Mouse (Mus musculus) yolk sac, embryonic 10.5 days (tissue): ENCODE data around the gene Fgfr2.
"Not testable (repeated sequence)": the region's sequence is repeated elsewhere in the genome, so short reads cannot be mapped to it uniquely, and the experiment has no call there.

ENCODE experiments used
- DNase-seq: peaks from one replicate; pipeline ENCODE4 v3.0.0-alpha.2; 2017; ENCODE audit warnings: low spot score

The Fgfr2 gene

GRCm38 (mm10) chr7:132444221-132444620, 678.9 kb downstream of the Fgfr2 start:
- no peak for DNase-seq

GRCm38 (mm10) chr7:132443769-132444168, 679.4 kb downstream of the Fgfr2 start:
- no peak for DNase-seq

- DNase-seq, result no peak
Measured at GRCm38 (mm10) chr7:132443134-132443533, 680.0 kb downstream of the Fgfr2 start.

GRCm38 (mm10) chr7:132442133-132442763, 680.9 kb downstream of the Fgfr2 start:
- DNase-seq, result not testable (repeated sequence)

- no peak for DNase-seq
Measured at GRCm38 (mm10) chr7:132439916-132440315, 683.2 kb downstream of the Fgfr2 start.

GRCm38 (mm10) chr7:132438060-132438459, 685.1 kb downstream of the Fgfr2 start:
- DNase-seq, result no peak

- no peak for DNase-seq
Measured at GRCm38 (mm10) chr7:132437431-132437830, 685.7 kb downstream of the Fgfr2 start.

GRCm38 (mm10) chr7:132435486-132436055, 687.6 kb downstream of the Fgfr2 start:
- no peak for DNase-seq

GRCm38 (mm10) chr7:132429324-132429723, 693.8 kb downstream of the Fgfr2 start:
- DNase-seq, result no peak

- no peak for DNase-seq
Measured at GRCm38 (mm10) chr7:132428308-132428707, 694.8 kb downstream of the Fgfr2 start.

- no peak for DNase-seq
Measured at GRCm38 (mm10) chr7:132426069-132426468, 697.1 kb downstream of the Fgfr2 start.

- DNase-seq, result no peak
Measured at GRCm38 (mm10) chr7:132425364-132425999, 697.7 kb downstream of the Fgfr2 start.

GRCm38 (mm10) chr7:132423570-132423969, 699.6 kb downstream of the Fgfr2 start:
- DNase-seq, result no peak

- no peak for DNase-seq
Measured at GRCm38 (mm10) chr7:132419378-132420255, 703.5 kb downstream of the Fgfr2 start.

GRCm38 (mm10) chr7:132416866-132417265, 706.3 kb downstream of the Fgfr2 start:
- no peak for DNase-seq

GRCm38 (mm10) chr7:132415866-132416265, 707.3 kb downstream of the Fgfr2 start:
- DNase-seq, result no peak

- DNase-seq, result no peak
Measured at GRCm38 (mm10) chr7:132412520-132412919, 710.6 kb downstream of the Fgfr2 start.

GRCm38 (mm10) chr7:132411708-132412107, 711.4 kb downstream of the Fgfr2 start:
- DNase-seq, result no peak

- DNase-seq, result no peak
Measured at GRCm38 (mm10) chr7:132410958-132411357, 712.2 kb downstream of the Fgfr2 start.

- DNase-seq, result no peak
Measured at GRCm38 (mm10) chr7:132409890-132410289, 713.3 kb downstream of the Fgfr2 start.

- DNase-seq, result no peak
Measured at GRCm38 (mm10) chr7:132402377-132403084, 720.6 kb downstream of the Fgfr2 start.

GRCm38 (mm10) chr7:132398487-132398886, 724.7 kb downstream of the Fgfr2 start:
- no peak for DNase-seq
